Mouse (Mus musculus) intestine, embryonic 16.5 days (tissue): ENCODE results near the gene Scgb3a1. TPM values are rescaled to one million over a fixed set of nuclear protein-coding genes. Genes with fewer than 3 reads are reported as not detected.

Source experiments
- ATAC-seq: fragments of 200-750 bp; cut with Nextera tagmentation; 2 replicates; pipeline ENCODE4 v1.8.0; 2017; ENCODE audit warnings: moderate TSS enrichment, moderate library complexity
- H3K27ac ChIP-seq: fragments of 300-500 bp; sonication (generic); 2 replicates; pipeline ENCODE4 v1.5.1; 2014; ENCODE audit warnings: mild to moderate bottlenecking, low read length
- H3K27me3 ChIP-seq: fragments of 300-500 bp; sonication (generic); replicated peaks from 2 replicates; pipeline ENCODE4 v1.6.1; 2014; ENCODE audit warnings: low read length, control low read depth, mixed read lengths; ENCODE audit not compliant: control insufficient read depth, insufficient read depth
- H3K36me3 ChIP-seq: fragments of 300-500 bp; sonication (generic); 2 replicates; pipeline ENCODE4 v1.6.1; 2014; ENCODE audit warnings: low read length, control low read depth; ENCODE audit not compliant: control insufficient read depth, insufficient read depth
- H3K4me1 ChIP-seq: fragments of 300-500 bp; sonication (generic); 2 replicates; pipeline ENCODE4 v1.6.1; 2014; ENCODE audit warnings: low read length, control low read depth, mixed read lengths; ENCODE audit not compliant: control insufficient read depth, insufficient read depth
- H3K4me2 ChIP-seq: fragments of 300-500 bp; sonication (generic); 2 replicates; pipeline ENCODE4 v1.6.1; 2014; ENCODE audit warnings: low read depth, low read length, control low read depth
- H3K4me3 ChIP-seq: fragments of 300-500 bp; sonication (generic); 2 replicates; pipeline ENCODE4 v1.5.1; 2014; ENCODE audit warnings: mild to moderate bottlenecking, low read length
- H3K9ac ChIP-seq: fragments of 300-500 bp; sonication (generic); 2 replicates; pipeline ENCODE4 v1.6.1; 2014; ENCODE audit warnings: low read depth, low read length
- H3K9me3 ChIP-seq: fragments of 300-500 bp; sonication (generic); 2 replicates; pipeline ENCODE4 v1.6.1; 2016; ENCODE audit warnings: low read length, control low read depth; ENCODE audit not compliant: control insufficient read depth
- WGBS: fragments of 180-500 bp; shearing (Covaris S2); extraction: QIAGEN DNeasy Blood & Tissue Kit; methylation state at CpG from one replicate; pipeline ENCODE4 v1.1.7; 2014; 5-methylcytosine and 5-hydroxymethylcytosine counted together
- polyA plus RNA-seq: library from polyadenylated mRNA; unstranded; fragments of >200 nt; fragmentation: Nextera tagmentation; extraction: Ambion mirVana; gene quantifications from 2 replicates; pipeline ENCODE4 v1.2.1, GENCODE M21; 2015

The Scgb3a1 gene
- not detected in 2 replicates for polyA plus RNA-seq

DNA sequence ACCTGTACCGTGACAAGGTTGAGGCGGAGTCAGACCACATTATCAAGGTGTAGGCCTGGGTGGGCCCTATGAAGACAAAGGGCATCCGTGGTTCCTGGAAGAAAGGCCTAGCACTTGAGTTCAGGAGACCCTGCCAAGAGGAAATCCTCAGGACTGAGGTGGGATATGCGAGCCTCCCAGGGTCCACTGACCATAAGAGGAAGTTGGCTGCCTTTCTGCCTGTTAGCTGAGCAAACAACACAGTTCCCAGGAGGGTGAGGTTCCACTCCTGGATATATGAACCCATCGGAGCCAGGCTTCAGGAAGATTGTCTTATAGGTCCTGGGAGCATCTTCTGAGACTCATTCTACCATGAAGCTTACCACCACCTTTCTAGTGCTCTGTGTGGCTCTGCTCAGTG, at the start of gene Scgb3a1:
TSS of gene Scgb3a1 (plus strand) at position 301 of the 400 bp plus-strand sequence.
- ATAC-seq, result no peak
- Histone ChIP-seq H3K9ac (no peak within 1 kb of the TSS), H3K27ac (no peak within 1 kb of the TSS), H3K27me3 (no peaks in the 10 kb centered on the region), H3K9me3 (no peaks in the 10 kb centered on the region), H3K36me3 (peaks cover under 1% of the 10 kb centered on the region; the same call in 1 of the 2 replicates), H3K4me1 (peaks cover 6% of the 10 kb centered on the region; the same call in 1 of the 2 replicates), H3K4me2 (no peak within 1 kb of the TSS), H3K4me3 (no peak within 1 kb of the TSS)
- whole genome bisulfite sequencing, result 77% methylated on average over 5 of the region's 5 CpGs

DNA sequence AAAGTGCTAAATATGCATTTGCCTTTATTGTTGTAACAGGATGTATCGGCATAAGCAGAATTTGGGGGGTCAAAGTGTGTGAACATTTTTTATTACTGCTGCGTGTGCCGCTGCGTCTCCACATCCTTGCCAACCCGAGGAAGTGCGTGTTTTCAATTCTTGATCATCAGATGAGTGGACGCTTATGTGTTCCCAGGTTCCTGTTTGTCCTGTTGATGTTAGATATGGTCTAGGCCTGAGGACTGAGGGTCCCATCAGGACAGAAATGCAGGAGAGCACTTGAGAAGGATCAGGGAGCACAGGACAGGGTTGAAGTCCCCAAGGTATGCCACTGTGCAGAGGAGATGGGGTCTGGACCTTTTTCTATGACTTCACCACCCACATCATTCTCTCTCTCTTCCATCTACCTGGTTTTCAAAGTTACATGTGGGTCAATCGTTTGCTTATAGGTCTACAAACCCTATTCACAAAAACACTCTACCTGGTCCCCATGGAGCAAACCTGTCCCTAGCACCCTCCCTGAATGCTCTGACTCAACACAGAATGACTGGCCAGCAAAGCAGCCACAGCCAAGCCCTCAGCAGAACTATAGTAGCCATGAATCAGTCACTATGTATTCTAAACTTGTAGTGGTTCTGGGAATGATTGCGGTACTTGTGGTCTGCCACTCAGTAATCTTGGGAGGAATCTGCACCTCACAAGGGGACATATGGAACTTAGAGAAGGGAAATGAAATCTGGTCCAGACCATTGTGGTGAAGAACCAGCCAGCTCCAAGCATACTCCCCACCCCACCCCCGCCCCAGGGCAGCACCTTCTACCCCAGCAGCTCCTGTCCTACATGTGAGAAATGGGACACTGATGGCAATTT, 47.3 kb upstream of the Scgb3a1 start:
- no peak overlapping the region for H3K4me3 ChIP-seq
- H3K27ac ChIP-seq, result no peak overlapping the region
- H3K9ac ChIP-seq, result no peak overlapping the region
- H3K27me3 ChIP-seq, result peaks cover 14% of the 10 kb centered on the region
- H3K4me1 ChIP-seq, result no peaks in the 10 kb centered on the region
- no peaks in the 10 kb centered on the region for H3K9me3 ChIP-seq
- H3K4me2 ChIP-seq, result no peak overlapping the region
- ATAC-seq, result no peak
- H3K36me3 ChIP-seq, result no peaks in the 10 kb centered on the region
- WGBS, result 86% methylated on average over 10 of the region's 10 CpGs

DNA sequence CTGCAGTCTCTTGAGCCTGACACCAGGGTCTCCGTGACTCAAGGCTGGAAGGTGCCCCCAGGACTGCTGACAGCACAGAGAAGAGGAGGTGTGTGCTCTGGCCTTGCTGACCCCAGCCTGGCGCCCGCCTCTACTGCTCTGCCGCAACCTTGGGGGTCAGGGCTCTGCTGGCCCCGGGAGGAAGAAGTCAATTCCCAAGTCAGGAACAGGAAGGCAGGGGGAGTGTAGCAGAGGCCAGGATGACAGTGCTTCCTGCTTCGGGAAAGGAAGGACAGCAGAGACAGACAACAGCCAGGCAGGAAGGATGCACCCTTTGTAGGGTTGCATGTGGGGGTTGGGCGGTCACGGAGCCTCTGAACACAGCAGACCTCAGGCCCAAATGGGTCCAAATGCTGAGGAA, 44.9 kb upstream of the Scgb3a1 start:
- no peak overlapping the region for H3K27ac ChIP-seq
- H3K36me3 ChIP-seq, result no peaks in the 10 kb centered on the region
- no peaks in the 10 kb centered on the region for H3K9me3 ChIP-seq
- H3K4me2 ChIP-seq, result no peak overlapping the region
- H3K27me3 ChIP-seq, result peaks cover 5% of the 10 kb centered on the region
- no peaks in the 10 kb centered on the region for H3K4me1 ChIP-seq
- no peak overlapping the region for H3K4me3 ChIP-seq
- WGBS, result 71% methylated on average over 8 of the region's 8 CpGs
- no peak for ATAC-seq
- no peak overlapping the region for H3K9ac ChIP-seq

DNA sequence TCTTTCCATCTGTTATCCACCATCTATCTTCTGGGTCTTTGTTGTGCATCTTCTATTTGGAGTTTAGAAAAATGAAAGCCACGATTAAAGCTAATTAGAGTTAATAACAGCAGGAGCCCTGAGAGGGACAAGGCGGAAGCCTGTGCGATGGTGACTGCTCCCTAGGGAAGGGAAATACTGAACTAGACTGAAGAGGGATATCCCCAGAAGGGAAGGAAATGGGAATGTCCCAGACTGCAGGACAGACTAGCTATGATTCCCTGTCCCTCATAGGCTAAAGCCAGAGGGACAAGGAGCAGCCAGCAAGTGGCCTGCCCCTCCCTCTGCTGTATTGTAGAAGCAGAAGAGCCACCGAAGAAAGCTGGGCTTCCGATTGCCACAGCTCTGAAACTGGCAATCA, 41.5 kb upstream of the Scgb3a1 start:
- Histone ChIP-seq H3K4me1 (no peaks in the 10 kb centered on the region), H3K4me3 (no peak overlapping the region), H3K4me2 (no peak overlapping the region), H3K9me3 (no peaks in the 10 kb centered on the region), H3K27ac (no peak overlapping the region), H3K36me3 (no peaks in the 10 kb centered on the region), H3K27me3 (no peaks in the 10 kb centered on the region), H3K9ac (no peak overlapping the region)
- WGBS, result 77% methylated on average over 5 of the region's 5 CpGs
- no peak for ATAC-seq

DNA sequence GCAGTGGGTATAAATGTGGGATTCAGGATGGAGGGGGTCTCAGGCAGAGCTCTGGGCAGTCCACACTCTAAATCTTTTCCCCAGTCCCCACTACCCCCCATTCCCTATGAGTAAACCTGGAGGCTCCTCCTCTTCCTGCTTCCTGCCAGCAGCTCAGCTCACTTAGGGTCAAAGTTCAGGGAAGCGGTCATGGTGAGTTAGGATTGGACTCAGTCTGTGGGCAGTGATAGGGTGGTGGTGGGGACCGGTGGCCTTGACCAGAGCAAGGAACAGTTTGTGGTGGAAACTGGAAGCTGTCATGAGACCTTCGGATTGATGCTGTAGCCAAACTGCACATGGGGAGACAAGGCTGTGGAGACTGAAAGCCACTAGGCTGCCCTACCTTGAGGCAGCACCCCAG, 39.3 kb upstream of the Scgb3a1 start:
- no peaks in the 10 kb centered on the region for H3K36me3 ChIP-seq
- H3K9ac ChIP-seq, result no peak overlapping the region
- no peaks in the 10 kb centered on the region for H3K27me3 ChIP-seq
- no peak overlapping the region for H3K4me2 ChIP-seq
- no peaks in the 10 kb centered on the region for H3K4me1 ChIP-seq
- no peak overlapping the region for H3K4me3 ChIP-seq
- ATAC-seq, result no peak
- WGBS, result 78% methylated on average over 3 of the region's 3 CpGs
- no peak overlapping the region for H3K27ac ChIP-seq
- no peaks in the 10 kb centered on the region for H3K9me3 ChIP-seq

DNA sequence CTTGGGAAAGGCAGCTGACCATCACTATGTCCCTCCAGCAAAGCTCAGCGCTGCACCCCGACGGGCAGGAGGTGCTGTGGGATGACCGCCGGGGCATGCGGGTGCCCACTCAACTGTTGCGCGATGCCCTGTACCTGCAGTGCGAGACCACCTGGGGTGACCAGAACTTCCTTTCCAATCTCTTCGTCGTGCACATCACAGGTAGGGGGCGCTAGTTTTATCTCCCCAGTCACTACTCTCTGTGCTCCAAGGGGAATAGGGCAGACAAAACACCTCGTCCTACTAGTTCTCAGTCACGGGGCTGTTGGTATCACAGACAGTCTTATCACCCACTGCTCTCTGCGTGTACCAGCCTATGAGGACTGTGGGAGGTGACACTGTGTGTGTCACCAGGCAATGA, 37.5 kb upstream of the Scgb3a1 start:
- Histone ChIP-seq H3K27me3 (no peaks in the 10 kb centered on the region), H3K9me3 (no peaks in the 10 kb centered on the region), H3K36me3 (no peaks in the 10 kb centered on the region), H3K4me3 (no peak overlapping the region), H3K9ac (no peak overlapping the region), H3K4me2 (no peak overlapping the region), H3K4me1 (no peaks in the 10 kb centered on the region), H3K27ac (no peak overlapping the region)
- ATAC-seq, result no peak
- 68% methylated on average over 15 of the region's 15 CpGs for WGBS

DNA sequence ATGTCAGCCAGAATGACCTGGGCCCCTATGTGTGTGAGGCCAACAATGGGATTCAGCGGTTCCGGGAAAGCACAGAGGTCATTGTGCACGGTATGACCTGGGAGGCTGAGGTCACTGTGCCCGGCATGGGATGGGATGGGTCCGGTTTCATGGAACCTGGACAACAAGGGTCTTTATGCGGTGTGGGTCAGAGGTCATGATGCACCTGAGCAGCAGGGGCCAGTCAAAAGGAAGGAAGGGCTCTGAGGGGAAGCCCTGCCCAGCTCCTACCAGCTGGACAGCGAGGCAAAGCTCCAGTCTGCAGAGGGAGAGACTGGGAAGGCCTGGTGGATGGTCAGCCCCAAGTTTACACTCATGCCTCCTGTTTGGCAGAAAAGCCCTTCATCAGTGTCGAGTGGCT, 36.7 kb upstream of the Scgb3a1 start:
- 79% methylated on average over 8 of the region's 8 CpGs for WGBS
- ATAC-seq, result no peak
- Histone ChIP-seq H3K4me2 (no peak overlapping the region), H3K4me1 (no peaks in the 10 kb centered on the region), H3K9me3 (no peaks in the 10 kb centered on the region), H3K9ac (no peak overlapping the region), H3K27me3 (no peaks in the 10 kb centered on the region), H3K4me3 (no peak overlapping the region), H3K36me3 (no peaks in the 10 kb centered on the region), H3K27ac (no peak overlapping the region)

DNA sequence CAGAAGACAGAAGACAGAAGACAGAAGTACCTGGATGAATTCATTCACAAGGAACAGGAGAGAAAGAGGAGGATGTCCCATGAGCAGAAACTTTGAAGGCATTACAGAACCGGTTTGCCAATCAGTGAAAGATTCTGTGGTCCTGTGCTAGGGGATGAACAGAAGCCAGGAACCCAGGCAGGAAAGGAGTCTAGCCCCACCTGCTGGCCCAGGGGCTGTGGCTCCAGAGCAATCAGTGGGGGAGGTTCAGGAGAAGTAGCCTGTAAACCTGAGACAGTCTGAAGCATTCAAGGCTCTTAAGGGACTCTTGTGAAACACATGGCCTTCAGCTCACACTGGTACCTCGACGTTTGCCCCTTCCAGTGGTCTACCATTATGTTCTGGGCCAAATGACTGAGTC, 32.3 kb upstream of the Scgb3a1 start:
- 39% methylated on average over 3 of the region's 3 CpGs for whole genome bisulfite sequencing
- no peak for ATAC-seq

DNA sequence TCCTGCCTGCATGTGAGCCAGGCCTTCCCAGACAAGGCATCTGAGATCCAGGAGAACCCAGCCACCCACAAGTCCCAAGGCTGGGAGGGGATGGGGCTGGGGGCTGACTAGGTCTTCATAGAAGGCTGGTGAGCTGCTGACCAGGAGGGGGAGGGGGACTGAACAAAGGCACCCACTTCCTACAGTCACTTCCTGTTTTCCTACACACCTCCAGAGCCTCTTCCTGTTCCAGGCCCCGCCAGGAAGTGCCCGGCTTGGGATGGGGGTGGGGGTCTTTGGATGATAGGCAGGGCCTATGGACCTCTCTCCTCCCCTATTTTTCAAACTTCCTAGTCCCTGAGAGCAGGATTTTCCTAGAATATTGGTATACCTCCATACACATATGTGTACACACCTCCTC, 31.2 kb upstream of the Scgb3a1 start:
- Histone ChIP-seq H3K27me3 (peaks cover 40% of the 10 kb centered on the region), H3K9ac (no peak overlapping the region), H3K36me3 (no peaks in the 10 kb centered on the region), H3K9me3 (no peaks in the 10 kb centered on the region), H3K4me2 (no peak overlapping the region), H3K27ac (no peak overlapping the region), H3K4me3 (no peak overlapping the region), H3K4me1 (peaks cover 7% of the 10 kb centered on the region; the same call in 1 of the 2 replicates)
- no peak for ATAC-seq
- WGBS, result 57% methylated on average over 2 of the region's 2 CpGs

More for the DNA sequence above, 32.3 kb upstream of the Scgb3a1 start:
- Histone ChIP-seq H3K36me3 (no peaks in the 10 kb centered on the region), H3K27me3 (peaks cover 30% of the 10 kb centered on the region), H3K4me2 (no peak overlapping the region), H3K9me3 (no peaks in the 10 kb centered on the region), H3K4me1 (peaks cover 7% of the 10 kb centered on the region; the same call in 1 of the 2 replicates), H3K4me3 (no peak overlapping the region), H3K27ac (no peak overlapping the region), H3K9ac (no peak overlapping the region)
